Mouse (Mus musculus) embryo, embryonic 11.5 days (tissue): ENCODE data around the gene Lrrc32.

ENCODE experiments used
- DNase-seq: peaks from one replicate; pipeline ENCODE4 v3.0.0-alpha.2; 2012; ENCODE audit warnings: low read depth, low spot score

Gene Lrrc32

GRCm38 (mm10) chr7:98544556-98544955, 55.5 kb downstream of the Lrrc32 start:
- no peak for DNase-seq

DNA sequence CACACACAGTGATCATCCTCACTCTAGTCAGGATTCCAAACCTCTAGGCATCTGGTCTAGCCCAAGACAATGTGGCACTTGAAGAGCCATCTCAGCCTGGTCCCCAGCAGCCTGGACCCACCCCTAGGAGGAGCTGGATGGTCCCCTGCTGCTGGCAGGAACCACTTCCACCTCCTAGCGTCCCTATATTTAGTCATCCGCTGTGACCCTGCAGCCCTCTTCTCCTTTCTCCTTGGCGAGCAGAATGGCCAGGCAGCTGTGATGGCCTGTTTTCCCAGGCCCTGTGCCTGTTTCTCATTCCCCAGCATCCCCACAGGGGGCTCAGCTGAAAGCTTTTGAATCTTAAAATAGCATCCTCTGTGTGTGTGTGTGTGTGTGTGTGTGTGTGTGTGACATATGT, 59.8 kb downstream of the Lrrc32 start:
- no peak for DNase-seq

GRCm38 (mm10) chr7:98550596-98550995, 61.5 kb downstream of the Lrrc32 start:
- no peak for DNase-seq

- no peak for DNase-seq
Observed at GRCm38 (mm10) chr7:98551041-98551440, 62.0 kb downstream of the Lrrc32 start.
